Mouse (Mus musculus): Measurements from ENCODE around the gene Lpp.

The Lpp gene

DNA sequence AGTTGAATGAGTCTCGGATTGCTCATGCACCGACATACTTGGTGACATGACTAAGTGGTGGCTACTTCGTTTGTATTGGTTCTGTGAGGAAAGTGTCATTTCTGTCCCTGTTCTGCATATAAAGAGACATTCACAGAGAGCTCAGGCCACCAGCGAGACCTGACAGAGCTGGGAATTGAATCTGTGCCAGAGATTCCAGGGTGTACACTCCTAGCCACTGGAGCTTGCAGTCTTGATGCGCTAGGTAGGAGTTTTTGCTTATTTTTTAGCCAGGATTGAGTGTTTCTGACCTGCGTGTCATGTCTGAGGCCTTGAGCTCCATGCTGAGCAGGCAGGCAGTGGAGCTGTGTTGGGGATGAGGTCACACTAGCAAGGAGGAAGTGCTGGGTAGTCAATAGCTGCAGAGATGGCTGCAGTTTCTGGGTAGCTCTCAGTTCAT is 41.8 kb downstream of the Lpp start:
- no peak for DNase-seq (ENCODE audit: low spot score)

- no peak for DNase-seq (ENCODE audit: low spot score)
Measured at GRCm38 (mm10) chr16:24438438-24438837, 45.1 kb downstream of the Lpp start.

DNA sequence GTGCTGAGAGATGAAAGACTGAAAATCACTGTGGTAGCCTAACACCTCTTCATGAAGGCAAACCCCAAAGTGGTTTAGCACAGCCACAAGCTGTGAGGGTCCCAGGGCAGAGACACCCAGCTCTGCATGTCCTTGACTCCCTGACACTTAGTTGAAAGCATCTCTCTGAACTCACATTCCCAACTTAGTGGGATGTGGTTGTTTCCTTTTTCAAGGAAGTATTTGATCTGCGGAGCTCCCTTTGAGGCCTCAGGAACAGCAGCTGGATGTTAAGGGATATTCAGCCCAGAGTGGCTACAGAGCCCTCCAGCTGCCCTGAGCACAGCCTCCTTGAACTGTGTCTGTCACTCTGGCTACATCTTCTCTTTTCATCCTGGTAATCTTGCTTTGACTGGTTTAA is 48.0 kb downstream of the Lpp start:
- no peak for DNase-seq (ENCODE audit: low spot score)

DNA sequence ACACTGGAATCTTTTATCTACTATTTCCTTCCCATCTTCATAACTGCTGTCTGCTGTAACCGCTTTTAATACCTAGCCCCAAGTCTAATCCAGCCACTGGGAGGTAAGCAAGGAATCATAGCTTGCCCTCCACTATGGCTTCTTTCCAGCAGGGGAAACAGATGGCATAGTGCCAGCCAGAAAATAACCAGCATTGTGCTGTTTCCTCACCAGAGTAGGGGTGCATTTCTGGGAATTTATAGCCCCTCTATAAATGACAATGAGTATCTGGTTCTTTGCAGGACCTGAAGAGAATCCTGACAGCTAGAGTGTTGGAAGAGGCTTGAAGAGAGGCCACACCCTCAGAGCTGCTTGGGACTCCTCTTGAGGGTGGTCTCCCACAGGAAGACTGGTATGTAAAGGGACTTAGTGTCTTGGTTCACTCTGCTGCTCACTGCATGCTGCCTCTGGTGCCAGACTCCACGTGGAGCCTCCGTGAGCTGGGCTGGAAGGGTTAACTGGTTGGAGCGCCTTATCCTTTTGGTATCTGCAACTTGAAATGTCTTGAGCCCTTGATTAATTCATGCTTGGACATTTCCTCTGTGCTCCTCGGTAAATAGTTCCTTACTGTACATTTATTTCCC is 49.3 kb downstream of the Lpp start:
- DNase-seq (ENCODE audit: low spot score) = no peak

- DNase-seq (ENCODE audit: low spot score) = no peak
Measured at GRCm38 (mm10) chr16:24443123-24443515, 49.8 kb downstream of the Lpp start.

DNA sequence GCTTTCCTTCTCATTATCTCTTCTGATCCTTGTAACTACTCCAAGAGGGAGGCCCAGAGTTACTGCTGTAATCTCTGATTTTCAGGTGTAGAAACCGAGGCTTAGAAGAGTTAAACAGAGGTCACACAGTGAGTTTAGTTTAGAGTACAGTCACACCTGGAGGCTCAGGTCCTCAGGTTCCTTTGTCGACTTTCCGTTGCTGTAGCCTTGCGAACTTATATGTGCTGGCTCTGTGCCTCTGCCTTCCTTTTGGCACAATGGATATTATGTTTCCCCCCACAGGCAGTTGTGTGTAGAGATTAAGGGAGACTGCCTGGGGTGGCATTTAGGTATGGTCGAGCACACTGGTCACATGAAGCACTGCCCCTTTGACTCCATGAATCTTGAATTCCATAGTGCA is 50.2 kb downstream of the Lpp start:
- no peak for DNase-seq (ENCODE audit: low spot score)

GRCm38 (mm10) chr16:24444818-24445217 is 51.5 kb downstream of the Lpp start:
- no peak for DNase-seq (ENCODE audit: low spot score)

- DNase-seq (ENCODE audit: low spot score) = no peak
Measured at GRCm38 (mm10) chr16:24445473-24445872, 52.2 kb downstream of the Lpp start.

GRCm38 (mm10) chr16:24446449-24446848 is 53.1 kb downstream of the Lpp start:
- no peak for DNase-seq (ENCODE audit: low spot score)

- DNase-seq (ENCODE audit: low spot score) = no peak
Measured at GRCm38 (mm10) chr16:24447666-24448492, 54.6 kb downstream of the Lpp start.

- no peak for DNase-seq (ENCODE audit: low spot score)
Measured at GRCm38 (mm10) chr16:24448493-24448845, 55.2 kb downstream of the Lpp start.

DNA sequence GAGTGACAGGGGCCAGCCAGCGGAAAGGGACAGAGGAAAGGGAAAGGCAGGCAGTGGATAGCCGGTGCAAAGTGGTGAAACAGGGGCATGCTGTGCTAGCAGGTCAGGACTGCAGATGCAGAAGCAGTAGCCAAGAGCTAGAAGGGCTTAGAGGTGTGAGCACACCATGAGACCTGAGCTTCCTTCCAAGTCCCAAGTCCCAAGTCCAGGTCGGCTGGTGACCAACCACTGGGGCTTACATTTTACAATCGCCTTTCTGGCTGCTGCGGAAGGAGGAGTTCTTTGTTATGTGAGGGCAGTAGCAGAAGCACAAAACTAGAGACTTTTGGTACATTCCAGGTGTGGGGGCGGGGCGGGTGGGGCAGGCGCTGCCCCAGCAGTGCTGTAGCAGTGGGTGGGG is 56.5 kb downstream of the Lpp start:
- DNase-seq (ENCODE audit: low spot score) = no peak

- DNase-seq (ENCODE audit: low spot score) = no peak
Measured at GRCm38 (mm10) chr16:24450256-24450655, 56.9 kb downstream of the Lpp start.

- no peak for DNase-seq (ENCODE audit: low spot score)
Measured at GRCm38 (mm10) chr16:24451123-24451522, 57.8 kb downstream of the Lpp start.

GRCm38 (mm10) chr16:24453536-24453935 is 60.2 kb downstream of the Lpp start:
- no peak for DNase-seq (ENCODE audit: low spot score)

- DNase-seq (ENCODE audit: low spot score) = no peak
Measured at GRCm38 (mm10) chr16:24454493-24454892, 61.2 kb downstream of the Lpp start.

DNA sequence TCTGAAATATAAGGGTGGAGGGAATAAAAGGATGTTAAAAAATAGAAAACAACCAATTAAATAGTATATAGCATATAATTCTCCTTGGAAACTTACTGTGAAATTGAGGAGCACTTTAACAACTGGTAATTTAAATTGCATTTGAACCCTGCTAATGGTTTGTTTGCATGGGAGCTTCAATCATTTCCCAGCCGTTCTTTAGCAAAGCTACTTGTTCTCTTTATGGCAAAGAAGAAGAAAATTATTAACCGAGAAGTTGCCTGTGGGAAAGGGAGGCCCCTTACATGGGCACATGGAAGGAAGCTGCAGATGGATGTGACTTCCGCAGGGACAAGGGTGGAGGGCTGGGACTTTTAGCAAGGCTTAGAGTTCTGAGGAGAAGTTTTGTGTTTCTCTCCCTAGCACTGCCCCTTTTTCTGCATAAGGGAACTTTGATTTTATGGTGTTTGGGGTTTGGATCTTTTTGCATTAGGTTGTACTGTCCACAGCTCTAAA is 62.1 kb downstream of the Lpp start:
- no peak for DNase-seq (ENCODE audit: low spot score)

- no peak for DNase-seq (ENCODE audit: low spot score)
Measured at GRCm38 (mm10) chr16:24463842-24464241, 70.5 kb downstream of the Lpp start.

DNA sequence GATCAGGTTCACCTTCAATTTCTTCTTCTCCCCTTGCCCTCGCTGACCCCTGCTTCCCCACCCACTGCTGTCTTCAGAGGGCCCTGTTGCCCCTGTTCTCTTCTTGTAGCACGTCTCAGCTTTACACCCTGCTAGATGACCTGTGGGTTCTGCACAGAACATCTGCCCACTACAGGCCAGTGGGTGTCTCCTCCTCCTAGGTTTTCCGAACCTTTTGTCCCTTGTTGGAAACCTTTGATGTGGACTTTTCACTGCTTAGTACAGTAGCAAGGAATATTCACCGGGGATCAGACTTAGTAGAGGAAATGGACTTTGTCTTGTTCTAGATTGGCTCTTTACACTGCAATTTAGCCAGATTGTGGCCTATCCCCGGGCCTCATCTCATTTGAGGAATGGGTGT is 71.1 kb downstream of the Lpp start:
- DNase-seq (ENCODE audit: low spot score) = no peak

DNA sequence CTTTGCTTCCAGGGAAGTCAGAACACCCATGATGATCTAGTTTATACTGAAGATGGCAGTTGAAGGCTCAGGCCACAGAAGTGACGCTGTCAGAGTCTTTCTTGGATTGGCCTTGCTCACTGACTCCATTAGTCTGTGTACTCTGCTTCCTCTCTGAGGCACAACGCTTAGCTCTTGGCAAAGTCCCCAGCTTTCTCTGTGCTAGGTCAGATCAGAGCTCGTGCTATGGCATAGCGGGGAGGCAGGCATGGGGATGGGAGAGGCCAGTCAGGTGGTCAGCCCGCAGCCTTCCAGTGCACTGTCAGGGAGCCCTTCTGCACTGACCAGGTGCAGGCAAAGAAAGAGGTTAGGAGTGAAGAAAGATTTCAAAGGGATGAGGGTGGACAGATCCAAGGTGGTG is 72.3 kb downstream of the Lpp start:
- no peak for DNase-seq (ENCODE audit: low spot score)

GRCm38 (mm10) chr16:24467544-24468290 is 74.4 kb downstream of the Lpp start:
- no peak for DNase-seq (ENCODE audit: low spot score)

DNA sequence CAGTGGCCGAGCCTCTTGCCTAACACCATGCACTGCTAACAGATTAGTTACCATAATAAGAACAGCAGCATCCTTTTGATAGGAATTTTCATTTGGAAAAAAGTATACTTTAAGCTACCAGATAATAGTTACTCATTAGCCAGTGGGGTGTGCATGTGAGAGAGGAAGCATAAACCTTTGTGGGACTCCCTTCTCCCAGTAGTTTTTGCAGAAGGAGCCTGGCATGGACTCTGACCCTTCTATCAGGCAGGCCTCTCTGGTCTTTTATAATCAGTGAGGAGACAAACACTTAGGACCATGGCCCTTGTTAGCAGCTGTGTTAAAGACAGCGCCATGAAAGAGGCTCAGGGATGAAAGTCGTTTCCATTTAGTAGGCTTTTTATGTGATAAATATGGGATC is 76.0 kb downstream of the Lpp start:
- no peak for DNase-seq (ENCODE audit: low spot score)

GRCm38 (mm10) chr16:24470601-24471000 is 77.3 kb downstream of the Lpp start:
- DNase-seq (ENCODE audit: low spot score) = no peak

Data from ovary, postnatal 14 days (tissue).